Mouse (Mus musculus) mouse trophoblast stem cell (cell line): ENCODE results near the gene Syt6.

ENCODE experiments used
- in situ Hi-C, 2 experiments: fragments of 300-500 bp; cut with MseI, MboI; formaldehyde crosslinking; loops; 2 replicates in 1 of 2; 3 replicates in 1 of 2; pipeline ENCODE4 v1.15.1; 2025

The Syt6 gene

DNA sequence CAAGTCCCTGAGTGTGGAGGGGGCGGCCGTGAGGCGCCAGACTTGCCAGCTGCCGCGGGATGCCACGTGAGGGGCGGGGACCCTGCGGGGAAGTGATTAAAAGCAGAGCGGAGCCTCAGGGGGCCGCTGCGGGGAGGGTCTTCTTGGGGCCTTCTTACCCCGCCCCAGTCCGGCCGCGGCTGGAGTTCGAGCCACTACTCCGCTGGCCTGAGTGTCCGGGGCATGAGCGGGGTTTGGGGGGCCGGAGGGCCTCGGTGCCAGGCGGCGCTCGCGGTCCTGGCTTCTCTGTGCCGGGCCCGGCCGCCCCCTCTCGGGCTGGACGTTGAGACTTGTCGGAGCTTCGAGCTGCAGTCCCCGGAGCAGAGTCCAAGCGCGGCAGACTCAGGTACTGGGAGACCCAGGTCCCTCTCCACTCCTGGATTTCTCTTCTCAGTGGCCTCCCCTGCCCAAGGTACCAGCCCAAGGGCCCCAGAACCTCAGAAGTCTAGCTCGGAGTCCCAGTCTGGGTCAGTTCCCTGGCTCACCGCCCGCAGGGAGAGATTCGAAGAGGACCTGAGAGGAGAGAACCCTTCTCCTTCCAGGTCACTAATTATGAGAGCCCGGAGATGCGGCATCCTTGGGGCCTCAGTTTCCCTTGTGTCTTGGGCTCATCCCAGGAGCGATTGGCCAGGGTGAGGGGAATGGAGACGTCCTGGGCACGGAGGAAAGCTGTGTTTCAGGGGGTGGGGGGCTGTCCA lies at the start of gene Syt6:
Syt6 (plus strand) TSS at position 76 of the 737 bp plus-strand sequence.
- in situ Hi-C loops, result no loop called here

DNA sequence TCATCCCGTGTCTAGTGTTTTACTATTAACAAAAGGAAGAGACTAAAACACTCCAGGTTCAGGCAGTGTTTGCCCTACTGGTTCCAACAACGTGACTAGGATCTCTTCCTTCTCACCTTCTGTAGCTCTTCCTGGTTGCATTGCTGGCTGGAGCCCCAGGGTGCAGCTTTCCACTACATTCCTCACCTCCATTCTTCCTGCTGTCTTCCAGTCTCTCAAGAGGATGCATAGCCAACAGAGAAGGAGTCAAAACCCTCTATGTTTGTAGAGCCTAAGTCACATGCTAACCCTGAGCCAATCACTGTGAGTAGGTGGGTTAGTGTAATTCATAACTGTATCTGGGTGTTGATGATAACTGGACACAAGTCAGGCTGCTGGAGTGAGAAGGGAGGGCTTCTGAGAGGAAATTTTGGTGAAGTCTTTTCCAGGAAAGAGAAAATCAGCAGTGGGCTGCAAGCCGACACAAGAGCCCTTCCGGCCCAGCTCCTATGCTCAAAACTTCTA lies 48.8 kb upstream of the Syt6 start:
- in situ Hi-C loops, result no loop called here

DNA sequence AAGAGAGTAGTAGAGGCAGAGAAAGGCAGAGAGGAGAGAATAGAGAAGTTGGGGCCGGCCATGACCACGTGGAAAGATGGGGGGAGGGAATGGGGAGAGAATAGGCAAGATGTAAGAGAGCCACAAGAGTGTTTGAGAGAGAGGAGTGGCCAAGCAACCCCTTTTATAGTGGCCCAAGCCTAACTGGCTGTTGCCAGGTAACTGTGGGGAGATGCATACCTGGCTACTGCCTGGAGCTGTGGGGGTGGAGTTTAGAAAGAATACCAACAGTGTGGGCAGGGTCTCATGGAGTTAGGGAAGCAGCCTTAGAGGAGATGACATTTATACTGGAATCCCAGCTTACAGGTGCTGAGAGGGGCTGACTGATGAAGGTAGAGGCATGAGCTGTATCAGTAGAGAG lies 48.2 kb upstream of the Syt6 start:
- in situ Hi-C loops, result no loop called here

DNA sequence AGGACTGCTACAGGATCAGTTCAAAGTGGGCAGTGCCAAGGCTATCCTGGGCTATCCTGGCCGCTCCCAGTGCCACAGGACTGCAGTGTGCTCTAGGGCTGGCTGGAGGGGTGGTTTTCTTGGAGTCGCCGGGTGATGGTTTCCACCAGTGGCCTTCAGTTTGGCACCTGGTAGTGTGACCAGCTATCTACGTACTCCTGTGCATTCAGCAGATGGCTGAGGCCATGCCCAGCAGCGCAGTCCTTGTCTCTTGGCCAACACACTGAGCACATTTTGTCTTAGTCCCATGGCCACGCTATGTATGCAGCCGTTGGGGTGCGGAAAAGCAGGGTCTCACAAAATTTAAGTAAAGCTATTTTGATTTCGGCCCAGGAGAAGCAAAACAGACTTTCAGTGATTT lies 41.0 kb upstream of the Syt6 start:
- in situ Hi-C loops, result no loop called here

DNA sequence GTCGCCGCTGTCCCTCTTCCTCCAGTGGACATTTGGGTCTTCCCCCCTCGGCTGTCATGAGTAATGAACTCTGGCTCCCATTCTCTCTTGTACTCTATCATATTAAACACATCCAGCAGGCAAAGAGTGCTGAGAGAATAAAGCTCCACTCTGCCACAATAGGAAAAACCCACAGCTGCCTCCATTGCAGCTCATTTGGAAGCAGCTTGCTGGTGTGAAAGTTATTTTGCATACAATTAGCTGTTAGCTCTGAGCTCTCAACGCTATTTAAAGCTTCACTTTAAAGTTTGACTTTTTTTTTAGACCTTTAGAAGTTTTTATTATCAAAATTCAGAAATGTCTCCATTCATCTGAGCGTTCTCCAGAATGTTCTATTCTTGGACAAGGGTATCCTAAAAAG lies 39.8 kb upstream of the Syt6 start:
- in situ Hi-C loops, result no loop called here

DNA sequence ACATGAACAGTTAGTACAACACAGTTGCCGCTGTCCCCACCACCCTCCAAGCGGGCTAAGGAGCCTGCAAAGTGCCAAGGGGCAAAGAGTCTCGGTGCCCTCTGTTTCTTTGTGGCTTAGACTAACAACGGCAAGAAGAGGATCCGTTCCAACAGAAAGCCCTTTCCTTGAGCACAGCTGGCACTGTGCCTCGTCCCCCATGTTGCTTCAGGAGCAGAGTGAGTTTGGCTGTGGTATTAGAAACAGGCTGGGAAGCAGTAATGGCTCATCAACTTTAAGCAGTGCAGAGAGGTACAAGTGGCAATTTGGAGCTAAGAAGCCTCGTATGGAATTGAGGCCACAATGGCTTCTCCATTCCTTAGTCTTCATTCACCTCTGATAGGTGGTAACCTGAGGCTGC lies 35.9 kb upstream of the Syt6 start:
- in situ Hi-C loops, result no loop called here

DNA sequence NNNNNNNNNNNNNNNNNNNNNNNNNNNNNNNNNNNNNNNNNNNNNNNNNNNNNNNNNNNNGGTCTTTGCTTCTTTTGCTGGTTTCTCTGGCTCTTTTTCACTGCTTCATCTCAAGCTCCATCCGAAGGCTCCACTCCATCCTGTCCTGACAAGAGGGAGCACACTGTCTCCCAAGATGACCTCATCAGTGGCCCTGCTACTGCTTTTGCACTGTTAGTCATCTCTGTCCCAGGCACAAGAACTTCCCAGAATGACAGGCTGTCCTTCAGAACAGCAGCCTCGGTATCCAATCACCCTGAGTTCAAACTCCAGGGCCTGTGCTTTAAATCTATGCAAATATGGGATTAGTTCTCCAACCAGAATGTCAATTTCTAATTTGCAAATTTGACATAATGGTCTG lies 28.9 kb upstream of the Syt6 start:
- in situ Hi-C loops, result no loop called here

DNA sequence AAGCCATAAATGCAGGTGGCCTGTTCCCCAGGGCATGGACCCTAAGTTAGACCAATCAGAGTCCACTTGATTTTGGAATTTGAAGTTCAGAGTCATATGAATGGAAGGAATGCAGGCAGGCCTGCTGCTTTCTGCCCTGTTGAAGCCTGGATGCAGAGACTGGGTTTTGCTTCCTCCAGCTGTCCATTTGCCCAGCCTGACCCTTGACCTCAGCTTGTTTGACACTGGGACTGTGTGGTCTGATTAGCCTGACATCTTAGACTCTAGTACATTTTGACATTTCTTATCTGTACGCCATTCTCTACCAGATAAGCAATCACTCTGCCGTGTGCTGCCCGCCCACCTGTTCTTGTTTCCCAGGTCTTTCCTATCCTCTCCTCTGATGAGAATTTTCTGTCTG lies 28.4 kb upstream of the Syt6 start:
- in situ Hi-C loops, result no loop called here

DNA sequence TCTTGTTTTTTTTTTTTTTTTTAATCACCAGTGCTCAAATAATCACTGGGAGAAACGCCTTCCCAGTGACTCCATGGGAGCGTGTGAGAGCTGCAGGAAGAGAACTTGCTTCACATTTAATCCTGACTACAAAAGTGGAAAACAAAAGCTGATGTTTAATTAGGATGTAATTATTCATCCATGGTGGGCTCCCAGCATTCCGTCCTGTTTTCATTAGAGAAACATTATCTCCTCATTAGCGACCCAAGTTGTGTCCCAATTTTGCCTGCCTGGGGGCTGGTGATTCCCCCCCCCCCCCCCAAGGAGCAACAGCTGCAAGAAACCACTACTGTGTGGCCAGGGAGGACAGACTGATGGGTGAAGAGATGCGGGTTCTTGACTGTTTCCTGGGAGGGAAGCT lies 24.8 kb upstream of the Syt6 start:
- in situ Hi-C loops, result no loop called here

DNA sequence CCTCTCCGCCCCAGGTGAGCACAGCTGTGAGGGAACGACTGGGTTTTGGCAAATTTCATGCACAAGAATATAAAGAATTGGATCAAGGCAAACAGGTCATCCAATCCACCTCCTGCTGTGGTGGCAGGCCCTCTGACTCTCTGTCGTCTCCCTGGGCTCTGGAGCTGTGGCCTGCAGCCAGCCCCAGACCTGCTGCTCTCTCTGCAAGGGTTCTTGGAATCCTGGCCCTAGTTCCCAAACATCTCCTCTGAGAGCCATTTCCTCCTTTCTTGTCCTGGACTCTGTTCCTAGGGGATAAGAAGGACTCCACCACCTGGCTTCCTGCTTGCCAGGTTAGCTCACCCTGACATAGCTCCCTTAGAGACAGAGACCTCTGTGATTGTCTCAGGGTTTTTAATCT lies 7.8 kb upstream of the Syt6 start:
- in situ Hi-C loops, result no loop called here

DNA sequence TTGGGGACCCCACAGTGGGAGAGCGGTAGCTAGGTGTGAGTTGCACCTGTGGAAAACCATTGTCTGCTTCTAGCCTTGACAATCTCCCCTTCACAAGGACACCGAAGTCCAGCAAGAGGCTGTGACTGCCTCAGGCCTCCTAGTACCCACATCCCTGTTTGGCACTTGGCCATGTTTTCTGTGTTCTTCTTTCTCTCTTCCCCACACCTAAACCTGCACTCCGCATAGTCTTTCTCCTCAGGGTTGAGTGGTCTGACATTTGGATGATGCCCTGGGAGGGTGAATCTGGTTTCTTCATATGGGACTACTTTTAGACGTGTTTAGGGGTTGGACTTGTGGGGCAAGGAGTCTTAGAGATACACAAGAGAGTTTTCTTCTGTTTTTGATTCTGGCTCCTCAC lies 2.5 kb upstream of the Syt6 start:
- in situ Hi-C loops, result no loop called here

DNA sequence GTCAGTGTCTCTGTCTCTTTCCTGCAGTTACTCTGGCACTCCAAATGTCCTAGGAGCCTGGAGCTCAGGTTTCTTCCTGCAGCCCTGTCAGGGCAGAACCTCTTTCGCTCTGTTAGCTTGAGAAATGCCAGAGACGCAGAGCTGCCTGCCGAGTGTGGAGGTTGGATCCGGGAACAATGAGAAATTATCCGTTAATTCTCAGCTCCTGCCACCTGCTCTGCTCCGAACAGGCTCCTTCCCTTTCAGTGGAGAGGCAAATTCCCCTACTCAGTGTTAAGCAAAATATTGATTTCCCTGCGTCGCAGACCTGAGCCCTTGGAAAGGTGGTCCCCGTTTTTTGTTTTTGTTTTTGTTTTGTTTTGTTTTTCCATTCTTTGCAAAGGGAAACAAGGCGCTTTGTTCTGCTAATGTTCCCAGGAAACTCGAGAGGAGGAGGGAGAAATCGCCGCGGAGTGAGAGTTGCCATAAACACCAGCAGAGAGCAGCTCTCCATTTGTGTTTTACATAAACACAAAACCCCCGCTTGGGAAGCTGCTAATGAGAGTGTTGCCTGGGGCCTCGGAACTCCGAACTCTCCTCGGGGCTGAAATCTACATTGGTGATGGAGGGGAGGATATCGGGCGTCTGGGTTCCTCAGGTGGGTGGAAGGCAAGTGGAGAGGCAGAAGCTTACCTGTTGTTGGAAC lies 1.8 kb upstream of the Syt6 start:
- in situ Hi-C loops, result no loop called here

DNA sequence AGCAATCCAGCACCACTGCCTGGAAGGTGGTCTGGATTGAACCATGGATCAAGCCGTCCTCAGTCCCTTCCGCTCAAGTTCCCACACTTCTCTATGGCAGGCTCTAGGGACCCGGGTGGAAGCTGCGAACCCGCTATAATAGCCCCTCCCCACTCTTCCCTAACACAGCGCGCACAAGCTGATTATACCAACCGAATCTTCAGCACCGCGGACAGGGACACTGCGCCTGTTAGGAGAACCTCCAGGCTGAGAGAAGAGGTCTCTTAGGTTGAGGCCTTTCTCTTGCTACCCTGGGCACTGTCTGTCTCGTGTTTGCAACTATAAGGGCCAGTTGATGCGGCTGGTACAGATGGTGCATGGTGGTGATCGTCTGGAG lies 1.3 kb upstream of the Syt6 start:
- in situ Hi-C loops, result no loop called here

DNA sequence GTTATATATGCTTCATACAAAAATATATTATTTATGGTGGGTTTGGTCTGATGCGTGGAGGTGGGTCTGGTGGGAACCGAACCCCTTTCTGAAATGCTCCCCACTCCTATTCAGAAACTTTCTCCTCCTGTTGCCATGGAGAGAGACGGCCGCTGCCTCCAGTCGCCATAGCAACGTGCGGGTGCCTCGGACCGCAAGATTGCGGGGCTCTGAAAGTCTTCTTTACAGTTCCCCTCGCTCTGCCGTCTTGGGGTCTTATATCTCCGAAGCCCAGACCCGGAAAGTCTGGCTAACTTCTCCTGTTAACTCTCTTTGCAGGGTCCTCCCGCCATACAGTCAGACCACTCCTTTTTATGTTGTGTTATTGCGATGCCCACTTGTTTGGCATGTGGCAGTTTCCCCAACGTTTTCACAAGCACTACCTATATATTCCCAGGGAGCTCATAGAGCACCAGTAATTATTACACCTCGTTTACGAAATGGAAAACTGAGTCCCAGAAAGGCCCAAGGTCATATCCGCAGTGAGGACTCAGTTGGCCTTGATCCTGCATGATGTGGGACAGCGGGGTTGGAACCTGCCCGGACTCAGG lies 370 bp upstream of the Syt6 start:
- in situ Hi-C loops, result no loop called here

DNA sequence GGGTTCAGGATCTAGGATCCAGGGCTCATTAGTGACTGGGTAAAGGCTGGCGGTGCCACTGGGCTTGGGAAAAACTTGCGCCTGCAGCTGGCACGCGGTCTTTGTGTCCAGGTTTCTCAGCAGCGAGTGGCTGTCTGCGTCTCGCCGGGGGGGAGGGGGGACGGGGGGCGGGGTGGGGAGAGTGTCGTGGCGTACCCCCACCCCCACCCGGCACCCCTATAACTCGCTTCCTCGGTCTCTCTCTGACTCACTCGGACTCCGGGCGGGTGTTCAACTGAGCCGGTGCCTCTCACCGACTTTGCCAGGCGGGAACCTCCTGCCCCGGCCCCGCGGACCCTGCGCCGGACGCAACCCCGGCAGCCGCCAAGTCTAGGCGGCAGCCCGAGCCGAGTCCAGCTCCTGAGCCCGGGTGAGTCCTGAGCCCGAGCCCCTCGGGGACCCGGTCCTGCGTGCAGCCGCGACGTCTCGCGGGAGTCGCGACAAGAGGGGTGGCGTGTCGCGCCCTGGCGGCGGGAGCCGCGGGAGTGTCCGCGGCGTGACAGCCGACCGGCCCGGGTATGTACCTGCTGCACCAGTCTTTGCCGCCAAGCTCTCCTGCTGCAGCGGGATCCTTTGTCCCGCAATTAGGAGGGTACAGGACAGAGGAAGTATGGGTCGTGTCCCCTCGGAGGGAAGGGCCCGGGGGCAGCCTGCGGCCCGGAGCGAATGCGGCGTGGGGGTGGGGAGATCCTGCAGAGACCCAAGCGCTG lies 1.0 kb downstream of the Syt6 start:
- in situ Hi-C loops, result no loop called here

DNA sequence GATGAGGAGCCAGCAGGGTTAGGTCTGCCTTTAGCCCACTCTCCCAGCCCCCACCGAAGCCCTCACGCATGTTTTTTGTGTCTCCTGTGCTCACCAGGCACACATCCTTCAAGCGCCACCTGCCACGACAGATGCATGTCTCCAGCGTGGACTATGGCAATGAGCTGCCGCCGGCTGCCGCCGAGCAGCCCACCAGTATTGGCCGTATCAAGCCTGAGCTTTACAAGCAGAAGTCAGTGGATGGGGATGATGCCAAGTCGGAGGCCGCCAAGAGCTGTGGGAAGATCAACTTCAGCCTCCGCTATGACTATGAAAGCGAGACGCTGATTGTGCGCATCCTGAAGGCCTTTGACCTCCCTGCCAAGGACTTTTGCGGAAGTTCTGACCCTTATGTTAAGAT lies 12.1 kb downstream of the Syt6 start:
- in situ Hi-C loops, result no loop called here

DNA sequence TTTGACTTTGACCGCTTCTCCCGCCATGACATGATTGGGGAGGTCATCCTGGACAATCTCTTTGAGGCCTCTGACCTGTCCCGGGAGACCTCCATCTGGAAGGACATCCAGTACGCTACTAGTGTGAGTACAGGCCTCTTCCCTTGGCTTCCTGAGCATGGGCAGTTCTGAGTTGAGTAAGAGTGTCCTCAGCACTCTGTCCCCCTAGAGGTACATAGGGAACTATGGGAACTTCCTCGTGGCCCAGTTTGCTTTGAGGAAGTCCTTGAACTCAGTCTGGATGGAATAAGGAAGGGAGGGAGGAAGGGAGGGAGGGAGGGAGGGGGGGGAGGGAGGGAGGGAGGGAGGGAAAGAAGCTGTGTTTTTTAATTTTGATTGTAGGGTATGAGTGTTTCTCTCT lies 12.6 kb downstream of the Syt6 start:
- in situ Hi-C loops, result no loop called here

DNA sequence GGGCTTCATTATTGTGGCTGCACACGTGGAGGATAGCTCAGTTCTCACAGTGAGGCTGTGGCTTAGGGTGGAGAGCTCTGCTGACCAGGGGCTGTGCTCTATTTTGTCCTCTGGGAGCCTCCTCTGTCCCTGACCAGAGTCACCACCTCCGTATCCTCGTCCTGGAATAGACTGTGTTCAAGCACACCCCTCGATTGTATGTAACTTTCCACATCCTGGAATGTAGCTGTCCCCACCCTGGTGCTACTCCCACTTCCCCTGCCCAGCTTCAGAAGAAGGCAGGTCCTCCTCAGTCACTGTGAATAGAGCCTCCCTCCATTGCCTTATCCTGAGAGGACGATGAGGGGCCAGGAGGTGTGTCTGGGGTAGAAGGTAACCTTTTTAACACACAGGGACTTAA lies 14.6 kb downstream of the Syt6 start:
- in situ Hi-C loops, result no loop called here

DNA sequence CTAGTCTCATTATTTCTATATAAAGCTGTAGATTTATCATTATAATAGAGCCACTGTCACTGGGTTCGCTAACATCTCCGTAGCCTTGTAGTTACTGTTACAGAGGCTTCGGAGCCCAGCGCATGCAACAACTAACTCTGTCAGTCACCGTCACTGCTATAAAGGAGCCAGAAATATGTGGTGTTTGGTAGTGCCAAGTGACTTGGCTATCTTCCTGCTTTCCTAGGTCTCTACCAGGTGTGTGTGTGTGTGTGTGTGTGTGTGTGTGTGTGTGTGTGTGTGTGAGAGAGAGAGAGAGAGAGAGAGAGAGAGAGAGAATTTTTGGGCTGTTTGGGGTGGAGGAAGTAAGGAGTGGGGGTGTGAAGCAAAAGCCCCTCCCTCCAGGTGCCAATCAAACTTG lies 17.6 kb downstream of the Syt6 start:
- in situ Hi-C loops, result no loop called here

DNA sequence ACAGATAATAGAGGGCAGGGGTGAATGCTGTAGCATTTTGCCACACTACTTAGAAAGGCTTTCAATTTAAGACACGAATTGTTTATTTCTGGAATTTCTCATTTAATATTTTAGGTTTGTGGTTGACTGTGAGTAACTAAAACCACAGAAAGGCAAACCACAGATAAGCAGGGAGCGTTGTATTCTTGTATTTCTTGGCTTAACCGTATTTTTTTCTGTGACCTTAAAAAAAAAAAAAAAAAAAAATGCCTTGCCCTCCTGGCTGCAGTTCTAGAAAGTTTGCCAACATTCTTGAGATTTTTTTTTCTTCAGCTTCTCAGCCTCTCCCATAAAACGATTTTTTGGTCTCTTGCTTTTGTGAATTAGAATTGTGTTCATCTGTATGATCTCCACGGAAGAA lies 18.6 kb downstream of the Syt6 start:
- in situ Hi-C loops, result no loop called here

DNA sequence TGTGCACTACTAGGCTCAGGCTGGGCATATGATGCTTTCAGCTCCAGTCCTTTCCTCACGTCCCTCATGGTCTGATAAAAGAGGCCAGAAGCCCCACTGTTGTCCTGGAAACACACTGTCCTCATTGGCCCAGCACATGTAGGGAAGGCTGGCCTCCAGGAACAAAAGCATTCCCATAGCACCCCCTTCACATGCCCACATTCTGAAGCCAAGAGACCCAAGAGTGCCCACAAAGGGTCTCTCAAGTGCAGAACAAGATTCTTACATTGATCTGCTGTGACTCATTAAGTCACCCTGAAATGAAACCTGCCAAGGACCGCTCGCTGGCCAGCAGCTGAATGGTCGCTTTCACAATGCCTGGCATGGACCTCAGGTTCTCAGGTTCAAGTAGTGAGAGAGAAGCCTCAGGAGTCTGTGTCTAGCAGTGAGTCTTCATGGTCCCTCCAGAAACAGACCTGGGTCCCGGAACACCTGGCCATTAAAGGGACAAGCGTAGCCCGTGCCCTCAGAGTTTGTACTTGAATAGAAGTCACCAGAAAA lies 20.3 kb downstream of the Syt6 start:
- in situ Hi-C loops, result no loop called here

DNA sequence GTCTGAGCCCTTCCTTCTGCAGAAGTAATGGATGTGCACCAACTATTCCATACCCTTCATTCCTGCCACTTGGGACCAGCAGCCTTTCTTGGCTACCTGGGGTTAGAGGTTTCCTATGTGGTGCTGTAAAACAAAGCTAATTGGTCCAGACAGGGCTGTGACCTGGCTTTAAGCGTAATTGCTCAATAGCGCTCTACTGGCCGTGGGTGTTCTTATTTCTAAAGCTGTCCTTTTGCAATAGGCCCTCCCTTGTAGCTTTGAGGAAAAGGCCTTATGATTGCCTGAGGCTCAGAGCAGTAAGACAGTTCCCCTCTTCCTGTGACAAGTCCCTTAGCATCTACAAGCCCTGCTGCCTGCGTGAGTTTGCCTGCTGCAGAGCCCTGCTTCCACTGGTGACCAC lies 22.6 kb downstream of the Syt6 start:
- in situ Hi-C loops, result no loop called here
